Mouse (Mus musculus): ENCODE results near the gene Ptx3. TPM values are rescaled to one million over a fixed set of nuclear protein-coding genes. Genes with fewer than 3 reads are reported as not detected.

The Ptx3 gene
- 3.3 and 4.0 TPM in 2 replicates for total RNA-seq (2014; rRNA removed)
- polyA plus RNA-seq (2015; fragmentation: Nextera tagmentation; extraction: Ambion mirVana), result 2.9 and 4.4 TPM in 2 replicates

DNA sequence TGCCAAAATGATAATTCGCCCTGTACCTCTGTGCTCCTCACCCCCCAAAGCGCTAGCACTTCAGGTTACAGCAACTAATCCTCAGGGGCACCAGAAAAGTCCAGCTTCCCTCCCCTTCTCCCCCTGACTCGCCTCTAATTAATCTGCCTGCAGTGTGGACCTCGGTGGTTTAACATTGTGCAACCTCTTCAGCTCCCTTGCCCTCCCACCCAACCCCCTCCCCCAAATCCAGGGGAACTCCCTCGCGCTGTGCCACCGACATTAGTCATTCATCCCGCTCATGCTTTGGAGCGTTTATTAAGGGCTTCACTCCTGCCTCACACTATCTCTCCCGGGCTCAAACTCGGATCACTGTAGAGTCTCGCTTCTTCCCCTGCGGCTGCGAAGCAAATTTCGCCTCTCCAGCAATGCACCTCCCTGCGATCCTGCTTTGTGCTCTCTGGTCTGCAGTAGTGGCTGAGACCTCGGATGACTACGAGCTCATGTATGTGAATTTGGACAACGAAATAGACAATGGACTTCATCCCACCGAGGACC, at the start of gene Ptx3:
TSS of gene Ptx3 (plus strand) at position 256 of the 537 bp plus-strand sequence.
- Histone ChIP-seq H3K4me3 (ENCODE audit: low read depth, low read length) (peak within 1 kb of the TSS; percentile 61), H3K27me3 (ENCODE audit: insufficient read depth, low read length) (peaks cover 11% of the 10 kb centered on the region; the same call in 1 of the 2 replicates), H3K27ac (ENCODE audit: low read depth, low read length) (peak within 1 kb of the TSS; percentile 26; the same call in 1 of the 2 replicates), H3K4me2 (ENCODE audit: low read depth, low read length, poor library complexity, severe bottlenecking) (peak within 1 kb of the TSS; percentile 99), H3K9ac (replicated peaks; ENCODE audit: low read length, poor library complexity, severe bottlenecking) (peak within 1 kb of the TSS; percentile 66), H3K36me3 (ENCODE audit: insufficient read depth, low read length) (no peaks in the 10 kb centered on the region), H3K4me1 (ENCODE audit: insufficient read depth, low read length) (0 out of 2 replicates have a peak, but pooled peaks cover 4% of the 10 kb centered on the region), H3K9me3 (ENCODE audit: low read length) (no peaks in the 10 kb centered on the region)
- whole genome bisulfite sequencing, result 3% methylated on average over 20 of the region's 20 CpGs
- no peak for TF ChIP-seq CTCF (IDR thresholded peaks at IDR 0.05)
- DNase-seq (ENCODE audit: low spot score) (peak; percentile 21), ATAC-seq (ENCODE audit: low FRiP score) (0 out of 2 replicates have a peak, but pooled peaks have one; percentile 10)

DNA sequence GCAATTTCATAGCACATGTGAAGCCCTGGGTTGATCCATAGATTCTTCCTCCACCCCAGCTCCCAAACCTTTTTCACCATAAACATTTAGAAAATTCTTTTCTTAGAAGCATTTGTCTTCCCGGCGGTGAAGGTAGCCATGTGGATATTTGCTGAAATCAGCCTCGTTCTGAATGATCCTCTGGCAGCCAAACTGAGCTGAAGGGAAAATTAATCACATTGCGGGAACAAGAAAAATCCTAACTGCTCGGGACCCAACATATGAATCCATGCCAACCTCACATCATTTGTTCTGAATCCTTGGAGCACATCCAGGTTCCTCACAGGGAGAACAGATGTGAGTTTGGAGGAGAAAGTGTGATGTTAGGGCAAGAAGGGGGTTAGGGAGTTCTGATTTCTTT, 46.8 kb upstream of the Ptx3 start:
- H3K27ac ChIP-seq (ENCODE audit: low read depth, low read length), result no peak overlapping the region

DNA sequence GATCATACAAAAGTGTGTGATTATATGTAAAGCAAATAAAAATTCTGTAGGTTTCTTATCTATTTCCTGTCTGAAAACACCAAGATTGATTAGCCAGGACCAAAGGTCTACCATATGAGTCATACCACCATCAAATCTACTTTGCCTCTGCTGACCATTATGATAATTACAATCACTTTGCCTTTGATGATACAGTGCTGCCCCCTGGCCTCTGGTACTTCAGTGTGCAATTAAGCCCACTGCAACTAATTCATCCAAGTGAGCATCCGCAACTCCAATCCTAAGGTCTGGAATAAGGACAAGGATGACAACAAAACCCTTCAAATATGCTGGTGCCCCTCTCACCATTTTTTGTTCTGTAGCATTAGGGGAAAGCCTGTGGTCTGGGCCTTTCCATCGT, 40.1 kb upstream of the Ptx3 start:
- Histone ChIP-seq H3K4me3 (ENCODE audit: low read depth, low read length) (no peak overlapping the region), H3K4me1 (ENCODE audit: insufficient read depth, low read length) (no peaks in the 10 kb centered on the region), H3K27ac (ENCODE audit: low read depth, low read length) (no peak overlapping the region), H3K9ac (replicated peaks; ENCODE audit: low read length, poor library complexity, severe bottlenecking) (no peak overlapping the region), H3K27me3 (ENCODE audit: insufficient read depth, low read length) (no peaks in the 10 kb centered on the region), H3K4me2 (ENCODE audit: low read depth, low read length, poor library complexity, severe bottlenecking) (no peak overlapping the region), H3K9me3 (ENCODE audit: low read length) (no peaks in the 10 kb centered on the region), H3K36me3 (ENCODE audit: insufficient read depth, low read length) (no peaks in the 10 kb centered on the region)
- peak; percentile 30 for DNase-seq (ENCODE audit: low spot score)
- WGBS, result 59% methylated on average over 2 of the region's 2 CpGs
- ATAC-seq (ENCODE audit: low FRiP score), result no peak
- TF ChIP-seq CTCF (IDR thresholded peaks at IDR 0.05), result peak; percentile 29; the same call in 1 of the 2 replicates

More for the DNA sequence above, 46.8 kb upstream of the Ptx3 start:
- H3K9ac ChIP-seq (replicated peaks; ENCODE audit: low read length, poor library complexity, severe bottlenecking), result no peak overlapping the region
- TF ChIP-seq CTCF (IDR thresholded peaks at IDR 0.05), result no peak
- no peaks in the 10 kb centered on the region for H3K27me3 ChIP-seq (ENCODE audit: insufficient read depth, low read length)
- DNase-seq (ENCODE audit: low spot score), result peak; percentile 65
- H3K9me3 ChIP-seq (ENCODE audit: low read length), result no peaks in the 10 kb centered on the region
- no peak for ATAC-seq (ENCODE audit: low FRiP score)
- no peak overlapping the region for H3K4me3 ChIP-seq (ENCODE audit: low read depth, low read length)
- WGBS, result 65% methylated on average over 5 of the region's 5 CpGs
- H3K36me3 ChIP-seq (ENCODE audit: insufficient read depth, low read length), result no peaks in the 10 kb centered on the region
- H3K4me2 ChIP-seq (ENCODE audit: low read depth, low read length, poor library complexity, severe bottlenecking), result no peak overlapping the region
- H3K4me1 ChIP-seq (ENCODE audit: insufficient read depth, low read length), result no peaks in the 10 kb centered on the region

DNA sequence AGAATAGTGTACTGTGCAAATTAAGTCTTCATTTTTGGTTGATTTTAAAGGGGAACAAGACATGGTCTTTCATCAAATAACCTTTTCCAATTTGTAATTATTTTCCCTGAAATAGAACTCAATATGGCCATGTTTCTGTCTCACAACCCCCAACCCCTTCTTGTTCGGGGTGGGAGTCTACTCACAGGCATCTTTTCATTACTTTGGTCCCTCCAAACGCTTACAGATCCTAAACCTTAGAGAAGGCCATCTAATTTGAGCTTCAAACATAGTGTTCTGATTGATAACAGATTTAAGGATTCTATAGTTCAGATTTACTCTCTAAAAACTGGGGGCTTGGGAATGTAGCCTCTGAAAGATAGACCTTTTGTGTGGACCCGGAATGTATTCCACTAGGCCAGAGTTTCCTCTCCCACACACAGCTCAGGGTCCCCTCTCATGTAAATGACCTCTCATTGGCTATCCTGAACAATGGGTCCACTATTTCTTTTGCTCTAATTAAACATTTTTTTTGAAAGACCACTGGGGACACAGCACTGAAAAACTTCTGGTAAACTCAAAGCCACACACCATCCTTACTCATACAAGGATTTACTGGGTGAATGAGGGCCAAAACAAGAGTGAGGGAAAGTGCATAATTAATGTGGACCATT, 25.7 kb upstream of the Ptx3 start:
- H3K36me3 ChIP-seq (ENCODE audit: insufficient read depth, low read length), result no peaks in the 10 kb centered on the region
- no peaks in the 10 kb centered on the region for H3K9me3 ChIP-seq (ENCODE audit: low read length)
- DNase-seq (ENCODE audit: low spot score) (no peak), ATAC-seq (ENCODE audit: low FRiP score) (no peak)
- H3K4me2 ChIP-seq (ENCODE audit: low read depth, low read length, poor library complexity, severe bottlenecking), result no peak overlapping the region
- no peaks in the 10 kb centered on the region for H3K27me3 ChIP-seq (ENCODE audit: insufficient read depth, low read length)
- H3K4me3 ChIP-seq (ENCODE audit: low read depth, low read length), result no peak overlapping the region
- H3K9ac ChIP-seq (replicated peaks; ENCODE audit: low read length, poor library complexity, severe bottlenecking), result no peak overlapping the region
- H3K27ac ChIP-seq (ENCODE audit: low read depth, low read length), result no peak overlapping the region
- WGBS, result 71% methylated on average over 3 of the region's 3 CpGs
- H3K4me1 ChIP-seq (ENCODE audit: insufficient read depth, low read length), result no peaks in the 10 kb centered on the region
- no peak for TF ChIP-seq CTCF (IDR thresholded peaks at IDR 0.05)

DNA sequence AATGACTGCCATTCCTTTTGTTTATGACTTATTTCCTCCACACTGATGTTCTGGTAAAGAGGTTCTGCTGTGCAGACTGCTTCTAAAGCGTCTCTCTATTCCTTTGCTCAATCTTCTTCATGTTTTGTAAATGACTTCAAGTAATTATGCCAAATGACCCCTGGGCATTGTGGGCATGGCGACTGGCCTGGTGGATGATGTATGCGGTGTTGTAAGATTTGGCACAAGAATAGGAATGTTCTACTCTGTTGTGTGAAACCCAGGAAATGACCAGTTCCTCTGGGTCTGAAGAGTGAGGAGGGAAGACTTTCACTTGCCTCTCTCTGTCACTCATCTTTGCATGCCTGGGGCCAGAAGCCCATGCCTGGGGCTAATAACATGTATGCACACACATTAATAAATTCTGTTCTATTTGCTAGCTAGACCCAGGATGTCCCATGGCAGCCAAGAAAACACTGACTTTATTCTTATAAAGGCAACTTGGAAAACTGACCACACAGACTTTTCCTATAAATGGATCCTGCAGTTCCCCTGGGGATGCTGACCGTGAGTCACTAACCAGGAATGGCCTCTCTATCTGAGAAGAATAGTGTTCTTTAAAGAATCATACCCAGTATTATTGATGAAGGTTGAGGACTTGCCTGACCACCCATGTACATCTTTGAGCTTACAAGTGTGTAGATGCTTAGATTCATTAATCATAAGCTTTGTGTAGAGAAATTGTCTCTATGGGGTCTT, 10.7 kb upstream of the Ptx3 start:
- H3K4me2 ChIP-seq (ENCODE audit: low read depth, low read length, poor library complexity, severe bottlenecking), result no peak overlapping the region
- H3K9me3 ChIP-seq (ENCODE audit: low read length), result no peaks in the 10 kb centered on the region
- no peaks in the 10 kb centered on the region for H3K27me3 ChIP-seq (ENCODE audit: insufficient read depth, low read length)
- DNase-seq (ENCODE audit: low spot score) (no peak), ATAC-seq (ENCODE audit: low FRiP score) (no peak)
- H3K4me1 ChIP-seq (ENCODE audit: insufficient read depth, low read length), result no peaks in the 10 kb centered on the region
- no peaks in the 10 kb centered on the region for H3K36me3 ChIP-seq (ENCODE audit: insufficient read depth, low read length)
- TF ChIP-seq CTCF (IDR thresholded peaks at IDR 0.05), result no peak
- H3K27ac ChIP-seq (ENCODE audit: low read depth, low read length), result no peak overlapping the region
- H3K4me3 ChIP-seq (ENCODE audit: low read depth, low read length), result no peak overlapping the region
- 74% methylated on average over 4 of the region's 4 CpGs for WGBS
- no peak overlapping the region for H3K9ac ChIP-seq (replicated peaks; ENCODE audit: low read length, poor library complexity, severe bottlenecking)

DNA sequence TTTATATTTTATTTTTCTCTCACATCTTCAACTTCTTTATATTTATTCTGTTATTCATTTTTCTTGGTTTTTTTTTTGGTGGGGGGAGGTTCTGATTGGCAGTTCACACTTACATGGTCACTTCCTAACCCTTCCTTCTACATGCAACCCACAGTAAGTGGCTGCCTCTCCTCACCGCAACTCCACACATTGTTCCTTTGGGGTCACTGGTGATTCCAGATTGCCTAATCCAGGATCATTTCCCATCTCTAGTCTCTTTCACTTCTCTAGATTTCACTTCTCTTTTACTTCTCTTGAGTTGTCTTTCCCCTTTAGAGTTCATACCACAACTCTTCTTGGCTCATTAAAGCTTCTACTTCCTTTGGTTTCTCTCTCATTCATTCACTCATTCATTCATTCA, 6.2 kb upstream of the Ptx3 start:
- Histone ChIP-seq H3K9me3 (ENCODE audit: low read length) (no peaks in the 10 kb centered on the region), H3K4me1 (ENCODE audit: insufficient read depth, low read length) (no peaks in the 10 kb centered on the region), H3K4me3 (ENCODE audit: low read depth, low read length) (no peak overlapping the region), H3K27me3 (ENCODE audit: insufficient read depth, low read length) (no peaks in the 10 kb centered on the region), H3K36me3 (ENCODE audit: insufficient read depth, low read length) (no peaks in the 10 kb centered on the region), H3K27ac (ENCODE audit: low read depth, low read length) (no peak overlapping the region), H3K4me2 (ENCODE audit: low read depth, low read length, poor library complexity, severe bottlenecking) (no peak overlapping the region), H3K9ac (replicated peaks; ENCODE audit: low read length, poor library complexity, severe bottlenecking) (no peak overlapping the region)
- TF ChIP-seq CTCF (IDR thresholded peaks at IDR 0.05), result no peak
- DNase-seq (ENCODE audit: low spot score) (no peak), ATAC-seq (ENCODE audit: low FRiP score) (no peak)
- 96% methylated on average over 1 of the region's 1 CpGs for WGBS
